Mouse (Mus musculus) heart, embryonic 13.5 days (tissue): ENCODE results near the gene Emilin2. TPM values are rescaled to one million over a fixed set of nuclear protein-coding genes. Genes with fewer than 3 reads are reported as not detected.

Source experiments
- ATAC-seq: fragments of 200-750 bp; cut with Nextera tagmentation; 2 replicates; pipeline ENCODE4 v1.8.0; 2017; ENCODE audit warnings: moderate TSS enrichment; ENCODE audit not compliant: insufficient number of reproducible peaks, low FRiP score, low TSS enrichment; ENCODE audit errors: extremely low read depth
- H3K27ac ChIP-seq: fragments of 300-500 bp; sonication (generic); replicated peaks from 2 replicates; pipeline ENCODE4 v1.5.1; 2015; ENCODE audit warnings: moderate library complexity, mild to moderate bottlenecking, inconsistent platforms
- H3K27me3 ChIP-seq: fragments of 300-500 bp; sonication (generic); replicated peaks from 2 replicates; pipeline ENCODE4 v1.6.1; 2015; ENCODE audit warnings: mild to moderate bottlenecking, inconsistent platforms
- H3K36me3 ChIP-seq: fragments of 300-500 bp; sonication (generic); 2 replicates; pipeline ENCODE4 v1.6.1; 2015; ENCODE audit warnings: mild to moderate bottlenecking, inconsistent platforms
- H3K4me1 ChIP-seq: fragments of 300-500 bp; sonication (generic); 2 replicates; pipeline ENCODE4 v1.6.1; 2015; ENCODE audit warnings: inconsistent platforms
- H3K4me2 ChIP-seq: fragments of 300-500 bp; sonication (generic); 2 replicates; pipeline ENCODE4 v1.6.1; 2015; ENCODE audit warnings: inconsistent platforms, mild to moderate bottlenecking, moderate library complexity
- H3K4me3 ChIP-seq: fragments of 300-500 bp; sonication (generic); 2 replicates; pipeline ENCODE4 v1.5.1; 2015; ENCODE audit warnings: moderate library complexity, mild to moderate bottlenecking, inconsistent platforms
- H3K9ac ChIP-seq: fragments of 300-500 bp; sonication (generic); 2 replicates; pipeline ENCODE4 v1.6.1; 2015; ENCODE audit warnings: inconsistent platforms, mild to moderate bottlenecking, moderate library complexity
- H3K9me3 ChIP-seq: fragments of 300-500 bp; sonication (generic); 2 replicates; pipeline ENCODE4 v1.6.1; 2016; ENCODE audit warnings: inconsistent platforms
- WGBS: fragments of 180-500 bp; shearing (Covaris S2); methylation state at CpG from one replicate; pipeline ENCODE4 v1.1.7; 2015; ENCODE audit warnings: mixed read lengths; 5-methylcytosine and 5-hydroxymethylcytosine counted together
- polyA plus RNA-seq: library from polyadenylated mRNA; unstranded; fragments of >200 nt; fragmentation: Nextera tagmentation; extraction: Ambion mirVana; gene quantifications from 2 replicates; pipeline ENCODE4 v1.2.1, GENCODE M21; 2015

The Emilin2 gene
- polyA plus RNA-seq, 1 experiment from 2014 or later: 47.4 TPM

DNA sequence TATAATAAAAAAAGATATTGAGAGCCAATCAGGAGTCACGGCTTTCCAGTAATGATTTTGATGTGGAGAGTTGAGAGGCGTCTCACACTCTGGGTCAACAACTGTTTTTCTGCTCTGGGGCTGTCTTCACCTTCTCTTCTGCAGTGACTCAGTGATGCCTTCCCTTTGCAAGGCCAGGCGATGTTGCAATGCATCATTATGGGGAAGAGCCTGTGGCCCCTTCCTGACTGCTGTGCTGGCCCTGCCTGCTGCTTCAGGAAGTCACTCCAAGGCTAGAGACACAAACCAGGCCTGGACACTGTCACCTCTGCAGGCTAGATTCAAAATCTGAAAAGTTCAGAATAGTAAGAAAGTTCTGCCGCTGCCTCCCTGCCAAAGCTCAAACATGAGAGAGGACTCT lies 11.9 kb downstream of the Emilin2 start:
- Histone ChIP-seq H3K4me2 (no peak overlapping the region), H3K9me3 (no peaks in the 10 kb centered on the region), H3K27ac (no peak overlapping the region), H3K9ac (no peak overlapping the region), H3K4me1 (peaks cover 16% of the 10 kb centered on the region), H3K36me3 (peaks cover 8% of the 10 kb centered on the region; the same call in 1 of the 2 replicates), H3K4me3 (no peak overlapping the region), H3K27me3 (no peaks in the 10 kb centered on the region)
- no peak for ATAC-seq
- 69% methylated on average over 4 of the region's 4 CpGs for WGBS

DNA sequence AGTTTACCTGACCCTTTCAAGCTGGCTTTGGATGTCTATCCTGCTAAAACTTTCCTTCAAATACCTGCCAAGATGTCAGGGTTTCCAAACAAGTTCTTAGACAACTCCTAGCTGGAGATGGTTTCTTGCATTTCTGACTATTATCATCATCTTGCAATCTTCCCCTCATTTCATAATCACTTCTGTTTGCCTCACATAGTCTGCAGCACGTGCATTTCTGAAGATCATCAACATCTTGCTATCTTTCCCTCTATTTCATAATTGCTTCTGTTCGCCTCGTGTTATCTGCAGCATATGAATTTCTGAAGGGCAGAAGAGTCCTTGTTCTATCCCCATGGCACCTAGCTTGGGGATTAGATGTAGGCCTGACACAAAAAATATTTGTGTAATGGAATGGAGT lies 17.2 kb downstream of the Emilin2 start:
- Histone ChIP-seq H3K27ac (no peak overlapping the region), H3K4me1 (peaks cover 56% of the 10 kb centered on the region), H3K4me2 (no peak overlapping the region), H3K9ac (no peak overlapping the region), H3K9me3 (no peaks in the 10 kb centered on the region), H3K27me3 (no peaks in the 10 kb centered on the region), H3K36me3 (peaks cover 8% of the 10 kb centered on the region; the same call in 1 of the 2 replicates), H3K4me3 (no peak overlapping the region)
- 78% methylated on average over 3 of the region's 3 CpGs for WGBS
- ATAC-seq: no peak

DNA sequence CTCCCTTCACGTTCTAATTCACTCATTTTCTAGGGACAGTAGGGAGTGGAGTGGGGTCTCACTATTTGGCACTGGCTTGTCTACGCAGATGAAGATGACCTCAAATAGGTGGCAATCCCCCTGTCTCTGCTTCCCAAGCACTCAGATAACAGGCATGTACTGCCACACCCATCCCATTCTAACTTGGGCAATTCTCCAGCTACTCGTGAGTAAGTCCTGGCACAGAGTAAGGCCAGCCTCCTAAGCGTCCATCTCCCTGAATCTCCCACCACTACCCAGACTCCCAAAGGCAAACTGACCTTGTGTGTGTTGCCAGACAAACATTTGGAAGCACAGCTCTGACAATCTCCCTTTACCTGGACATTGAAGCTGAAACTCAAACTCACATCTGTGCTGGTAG lies 18.9 kb downstream of the Emilin2 start:
- no peak for ATAC-seq
- H3K4me2 ChIP-seq: no peak overlapping the region
- peaks cover 69% of the 10 kb centered on the region for H3K4me1 ChIP-seq
- H3K9ac ChIP-seq: no peak overlapping the region
- H3K4me3 ChIP-seq: no peak overlapping the region
- H3K9me3 ChIP-seq: no peaks in the 10 kb centered on the region
- H3K36me3 ChIP-seq: no peaks in the 10 kb centered on the region
- 40% methylated on average over 4 of the region's 4 CpGs for WGBS
- H3K27ac ChIP-seq: peak overlapping the region; percentile 46
- H3K27me3 ChIP-seq: no peaks in the 10 kb centered on the region

DNA sequence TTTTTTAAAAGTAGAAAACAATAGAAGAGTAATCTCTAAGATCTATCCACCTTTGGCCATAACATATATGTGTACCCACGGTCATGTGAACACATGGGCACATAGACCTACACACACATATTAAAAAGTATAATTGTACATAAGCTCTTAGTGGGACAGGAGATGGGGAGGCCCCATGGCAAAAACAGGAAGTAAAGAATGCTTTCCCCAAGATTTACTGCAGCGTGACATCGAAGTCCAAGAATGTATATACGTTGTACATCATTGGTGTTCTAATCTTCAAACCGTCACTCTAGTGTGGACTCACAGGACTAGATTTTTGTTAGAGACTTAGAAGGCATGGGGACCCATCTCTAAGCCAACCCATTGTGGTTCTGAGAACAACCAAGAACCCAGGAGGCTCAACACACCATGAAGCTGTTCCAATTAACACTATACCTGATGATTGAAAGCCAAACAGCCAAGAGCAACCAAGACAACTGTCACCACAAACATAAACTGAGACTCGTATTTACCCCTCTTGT lies 19.8 kb downstream of the Emilin2 start:
- H3K4me1 ChIP-seq: peaks cover 77% of the 10 kb centered on the region
- H3K9ac ChIP-seq: no peak overlapping the region
- H3K9me3 ChIP-seq: no peaks in the 10 kb centered on the region
- H3K36me3 ChIP-seq: no peaks in the 10 kb centered on the region
- ATAC-seq: no peak
- peak overlapping the region; percentile 86 for H3K27ac ChIP-seq
- no peak overlapping the region for H3K4me3 ChIP-seq
- 75% methylated on average over 6 of the region's 6 CpGs for WGBS
- H3K4me2 ChIP-seq: peak overlapping the region; percentile 54
- H3K27me3 ChIP-seq: no peaks in the 10 kb centered on the region

DNA sequence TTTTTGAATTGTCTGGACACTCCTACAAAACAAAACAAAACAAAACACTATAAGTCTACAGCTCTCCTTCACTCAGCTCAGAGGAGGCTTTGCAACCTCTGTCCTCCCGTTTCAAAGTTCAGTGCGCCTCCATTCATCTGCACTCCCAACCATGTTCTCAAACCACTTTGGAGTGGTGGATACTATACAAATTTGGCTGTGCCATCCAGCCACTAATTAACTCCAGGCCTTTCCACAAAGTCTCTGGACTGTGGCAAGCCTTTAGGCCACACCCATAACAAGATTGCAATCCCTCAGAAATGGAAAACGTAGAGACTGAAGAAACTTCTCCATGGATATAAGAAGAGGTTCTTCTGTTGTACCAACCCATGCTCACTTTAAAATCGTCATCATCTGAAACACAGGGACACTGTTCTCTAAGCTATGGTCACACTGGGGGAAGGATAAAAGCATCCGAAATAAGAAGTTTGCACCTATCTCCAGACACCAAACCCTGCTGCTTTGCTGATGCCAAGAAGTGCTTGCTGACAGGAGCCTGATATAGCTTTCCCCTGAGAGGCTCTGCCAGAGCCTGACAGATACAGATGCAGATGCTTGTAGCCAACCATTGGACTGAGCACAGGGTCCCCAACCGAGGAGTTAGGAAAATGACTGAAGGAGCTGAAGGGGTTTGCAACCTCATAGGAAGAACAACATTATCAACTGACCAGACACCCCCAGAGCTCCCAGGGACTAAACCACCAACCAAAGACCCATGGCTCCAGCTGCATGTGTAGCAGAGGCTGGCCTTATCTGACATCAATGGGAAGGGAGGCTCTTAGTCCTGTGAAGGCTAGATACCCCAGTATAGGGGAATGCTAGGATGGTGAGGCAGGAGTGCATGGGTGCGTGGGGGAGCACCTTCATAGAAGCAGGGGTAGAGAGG lies 21.0 kb downstream of the Emilin2 start:
- 28% methylated on average over 7 of the region's 7 CpGs for WGBS
- Histone ChIP-seq H3K9ac (no peak overlapping the region), H3K4me3 (no peak overlapping the region), H3K4me1 (peaks cover 85% of the 10 kb centered on the region), H3K9me3 (no peaks in the 10 kb centered on the region), H3K4me2 (peak overlapping the region; percentile 54), H3K27ac (peak overlapping the region; percentile 86), H3K27me3 (no peaks in the 10 kb centered on the region), H3K36me3 (no peaks in the 10 kb centered on the region)
- ATAC-seq: no peak

DNA sequence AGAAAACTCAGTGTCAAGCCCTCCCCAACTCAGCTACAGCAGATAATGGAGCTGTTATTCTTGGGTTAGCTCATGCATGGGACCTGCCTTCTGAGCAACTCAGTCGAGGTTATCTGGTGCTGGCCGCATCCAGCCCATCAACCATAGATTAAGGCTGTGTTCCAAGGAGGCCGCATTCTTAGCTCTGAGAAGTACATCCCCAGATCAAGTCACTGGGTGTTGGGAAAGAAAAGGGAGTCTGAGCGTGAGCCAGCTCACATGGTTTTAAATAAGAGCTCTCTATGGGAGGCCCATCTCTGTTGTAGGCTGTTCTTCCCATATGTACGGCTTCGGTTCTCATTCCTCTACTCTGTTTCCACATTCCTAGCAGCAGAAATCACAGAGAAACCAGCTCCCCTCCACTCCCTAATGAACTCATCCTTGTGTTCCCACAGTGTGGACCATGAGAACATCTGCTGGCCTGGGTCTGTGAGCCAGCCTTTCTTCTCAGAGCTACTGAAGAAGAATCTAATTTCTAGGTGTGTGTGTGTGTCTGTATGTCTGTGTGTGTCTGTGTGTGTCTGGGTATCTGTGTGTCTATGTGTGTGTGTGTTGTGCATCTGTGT lies 22.1 kb downstream of the Emilin2 start:
- ATAC-seq: no peak
- peak overlapping the region; percentile 86 for H3K27ac ChIP-seq
- WGBS: 34% methylated on average over 6 of the region's 6 CpGs

DNA sequence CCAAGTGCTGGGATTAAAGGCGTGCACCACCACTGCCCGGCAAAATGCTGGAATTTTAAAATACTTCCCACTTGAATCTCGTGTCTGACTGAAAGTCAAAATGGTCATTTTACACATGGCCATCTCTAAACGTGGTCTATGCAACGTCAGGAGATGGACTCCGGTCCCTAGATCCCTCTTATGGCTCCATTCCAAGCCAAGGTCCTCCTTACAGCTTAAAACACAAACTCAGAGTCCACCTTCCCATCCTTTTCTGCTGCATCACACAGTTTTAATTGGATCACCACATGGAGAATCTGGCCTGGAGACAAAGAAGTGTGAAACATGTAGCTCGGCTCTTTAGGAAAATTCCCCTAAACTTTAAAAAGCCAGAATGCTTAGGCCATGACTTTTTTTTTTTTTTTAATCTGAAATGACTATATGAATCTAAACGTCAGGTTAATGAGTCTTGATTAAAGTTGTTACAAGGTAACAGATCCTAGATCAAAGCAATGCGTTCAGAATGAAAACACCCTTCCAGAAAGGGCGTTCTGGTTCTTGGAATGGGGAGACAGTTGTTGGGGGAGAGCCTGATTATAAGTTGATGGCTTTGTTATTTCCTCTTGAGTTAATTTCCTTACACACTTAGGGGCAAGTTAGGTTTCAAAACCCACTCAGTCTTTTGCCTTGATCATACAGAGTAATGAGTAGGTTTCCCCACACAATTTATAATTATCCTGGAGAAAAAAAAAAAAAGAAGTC lies 22.8 kb downstream of the Emilin2 start:
- Histone ChIP-seq H3K27me3 (no peaks in the 10 kb centered on the region), H3K4me2 (no peak overlapping the region), H3K4me1 (peaks cover 94% of the 10 kb centered on the region), H3K36me3 (no peaks in the 10 kb centered on the region), H3K9me3 (no peaks in the 10 kb centered on the region), H3K4me3 (no peak overlapping the region), H3K9ac (no peak overlapping the region), H3K27ac (no peak overlapping the region)
- no peak for ATAC-seq
- 82% methylated on average over 10 of the region's 10 CpGs for WGBS

More for the DNA sequence above, 22.1 kb downstream of the Emilin2 start:
- Histone ChIP-seq H3K4me1 (peaks cover 89% of the 10 kb centered on the region), H3K9me3 (no peaks in the 10 kb centered on the region), H3K9ac (peak overlapping the region; percentile 8; the same call in 1 of the 2 replicates), H3K4me2 (no peak overlapping the region), H3K4me3 (no peak overlapping the region), H3K27me3 (no peaks in the 10 kb centered on the region), H3K36me3 (no peaks in the 10 kb centered on the region)

DNA sequence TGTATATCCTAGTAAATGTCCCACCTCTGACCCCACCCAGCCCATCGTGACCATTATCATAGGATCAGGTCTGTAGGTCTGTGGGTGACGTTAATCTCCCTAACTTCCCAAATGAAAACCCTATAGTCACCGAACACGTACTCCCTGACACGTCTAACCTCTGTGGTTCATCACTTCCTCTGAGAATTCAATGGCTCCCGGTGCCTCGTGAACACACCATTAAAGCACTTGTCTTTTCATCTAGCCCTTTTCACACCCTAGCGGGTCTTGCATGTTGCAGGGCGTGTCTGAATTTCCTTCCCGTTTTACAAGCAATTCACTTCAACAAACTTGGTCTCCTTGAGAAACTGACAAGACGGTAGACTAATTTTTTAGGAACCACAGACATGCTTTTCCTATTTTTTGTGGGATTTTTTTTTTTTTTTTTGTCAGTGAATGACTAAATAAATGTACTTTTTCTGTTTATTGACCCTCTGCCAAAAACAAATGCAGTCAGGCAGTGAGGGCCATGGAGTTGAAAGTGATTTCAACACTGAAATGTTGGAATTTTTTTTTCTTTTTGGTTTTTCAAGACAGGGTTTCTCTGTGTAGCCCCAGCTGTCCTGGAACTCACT lies 23.5 kb downstream of the Emilin2 start:
- 84% methylated on average over 11 of the region's 11 CpGs for whole genome bisulfite sequencing
- H3K27me3 ChIP-seq: no peaks in the 10 kb centered on the region
- no peak overlapping the region for H3K27ac ChIP-seq
- no peaks in the 10 kb centered on the region for H3K36me3 ChIP-seq
- H3K9ac ChIP-seq: no peak overlapping the region
- H3K4me2 ChIP-seq: no peak overlapping the region
- no peak overlapping the region for H3K4me3 ChIP-seq
- no peak for ATAC-seq
- H3K9me3 ChIP-seq: no peaks in the 10 kb centered on the region
- H3K4me1 ChIP-seq: peaks cover 94% of the 10 kb centered on the region

DNA sequence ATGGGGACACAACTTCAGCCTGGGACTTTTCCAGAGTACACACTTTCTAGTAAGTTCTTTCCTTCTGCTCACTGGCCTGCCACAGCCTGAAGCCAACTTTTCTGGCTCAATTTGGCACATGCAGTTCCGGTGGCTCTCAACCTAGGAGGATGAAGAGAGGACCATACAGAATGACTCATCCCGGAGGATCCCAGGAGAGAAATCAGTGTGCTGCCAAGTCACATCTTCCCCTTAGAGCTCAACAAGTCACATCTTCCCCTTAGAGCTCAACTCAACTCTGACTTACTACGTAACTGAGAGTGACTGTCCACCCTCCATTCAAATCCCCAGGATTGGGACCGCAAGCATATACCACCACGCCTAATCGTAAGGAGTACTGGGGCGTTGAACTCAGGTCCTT lies 24.2 kb downstream of the Emilin2 start:
- ATAC-seq: no peak
- Histone ChIP-seq H3K9ac (no peak overlapping the region), H3K27me3 (no peaks in the 10 kb centered on the region), H3K9me3 (no peaks in the 10 kb centered on the region), H3K27ac (no peak overlapping the region), H3K36me3 (no peaks in the 10 kb centered on the region), H3K4me3 (no peak overlapping the region), H3K4me1 (peaks cover 94% of the 10 kb centered on the region), H3K4me2 (no peak overlapping the region)
- 94% methylated on average over 7 of the region's 7 CpGs for WGBS

DNA sequence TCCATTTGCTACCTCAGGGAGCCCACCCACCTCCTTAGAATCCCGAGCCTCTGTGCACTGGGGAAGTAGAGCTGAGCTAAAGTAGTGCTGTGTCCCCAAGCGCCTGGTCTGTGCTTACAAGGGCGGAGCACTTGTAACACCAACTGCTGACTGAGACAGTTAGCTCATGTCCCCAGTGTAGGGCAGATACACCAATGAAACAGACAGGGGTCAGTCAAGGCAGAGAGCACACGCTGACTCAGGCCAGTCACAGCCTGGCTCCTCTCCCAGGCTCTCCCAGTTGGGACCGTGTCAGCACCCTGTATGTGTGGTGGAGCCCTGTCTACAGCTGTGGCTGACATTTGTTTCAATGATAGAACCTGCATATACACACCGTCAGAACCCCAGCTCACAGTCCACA lies 25.8 kb downstream of the Emilin2 start:
- no peak overlapping the region for H3K4me3 ChIP-seq
- 26% methylated on average over 6 of the region's 6 CpGs for WGBS
- ATAC-seq: peak; percentile 66; the same call in 1 of the 2 replicates
- no peaks in the 10 kb centered on the region for H3K36me3 ChIP-seq
- no peaks in the 10 kb centered on the region for H3K27me3 ChIP-seq
- H3K9me3 ChIP-seq: no peaks in the 10 kb centered on the region
- H3K4me1 ChIP-seq: peaks cover 82% of the 10 kb centered on the region
- no peak overlapping the region for H3K9ac ChIP-seq
- peak overlapping the region; percentile 53 for H3K4me2 ChIP-seq
- peak overlapping the region; percentile 88 for H3K27ac ChIP-seq

DNA sequence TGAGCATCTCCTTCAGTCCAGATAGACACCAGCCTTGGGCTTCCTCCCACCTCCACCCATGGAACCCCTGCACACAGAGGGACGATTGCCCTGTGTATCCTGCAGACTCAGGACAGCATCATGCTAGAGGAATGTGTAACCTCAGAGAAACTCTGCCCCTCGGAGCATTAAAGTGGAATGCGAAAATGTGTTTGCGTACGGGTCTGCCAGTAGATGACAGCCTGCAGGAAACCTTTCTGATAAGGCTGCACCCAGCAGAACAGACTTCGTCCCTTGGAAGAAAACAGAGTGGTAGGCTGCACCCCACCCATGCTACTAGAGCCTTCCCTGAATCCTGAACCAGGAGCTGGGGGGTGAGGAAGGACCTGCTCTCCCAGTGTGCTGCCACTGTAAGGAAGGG lies 26.9 kb downstream of the Emilin2 start:
- ATAC-seq: no peak
- Histone ChIP-seq H3K9me3 (no peaks in the 10 kb centered on the region), H3K27ac (peak overlapping the region; percentile 88), H3K36me3 (no peaks in the 10 kb centered on the region), H3K27me3 (no peaks in the 10 kb centered on the region), H3K4me2 (peak overlapping the region; percentile 53), H3K4me3 (peak overlapping the region; percentile 4; the same call in 1 of the 2 replicates), H3K9ac (peak overlapping the region; percentile 50), H3K4me1 (peaks cover 80% of the 10 kb centered on the region)
- 4% methylated on average over 6 of the region's 6 CpGs for WGBS
